Mouse (Mus musculus): Measurements from ENCODE around the gene Rad51b. TPM values are rescaled to one million over a fixed set of nuclear protein-coding genes. Genes with fewer than 3 reads are reported as not detected.

Gene Rad51b
- polyA plus RNA-seq, 1 experiment from 2014 or later, result 8.0 TPM

DNA sequence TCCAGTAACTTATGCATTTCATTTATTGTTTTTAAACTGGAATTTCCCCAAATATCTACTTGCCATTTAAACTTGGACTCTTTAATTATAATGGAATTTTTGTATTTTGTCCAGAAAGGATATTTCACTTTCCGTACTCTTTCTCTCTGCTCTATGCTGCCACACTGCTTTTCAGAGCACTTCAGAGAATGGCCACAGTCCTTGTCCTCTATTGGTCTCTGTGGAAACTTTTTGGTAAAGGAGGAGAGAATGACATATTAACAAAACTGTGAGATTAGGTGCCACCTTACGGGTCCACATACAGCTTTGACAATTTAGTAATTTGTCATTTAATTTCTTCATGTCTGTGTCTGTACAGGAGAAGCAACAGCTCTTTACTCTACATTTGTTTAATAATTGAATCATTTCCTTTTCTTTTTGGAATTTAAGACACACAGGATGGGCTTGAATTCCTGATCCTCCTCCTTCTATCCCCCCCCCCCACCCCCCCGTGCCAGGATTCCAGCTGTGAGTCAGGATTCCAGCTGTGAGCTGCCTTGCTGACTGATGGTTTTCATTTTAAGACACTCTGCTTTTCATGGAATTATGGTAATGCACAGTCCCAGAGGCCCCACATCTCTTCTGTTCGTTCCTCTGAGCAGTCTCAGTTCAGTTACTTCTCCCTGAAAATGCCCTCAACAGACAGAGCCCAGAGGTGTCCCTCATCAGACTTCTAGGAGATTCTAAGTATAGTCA, 112.2 kb downstream of the Rad51b start:
- peak overlapping the region; percentile 59 for H3K27ac ChIP-seq (ENCODE audit: low read depth)
- no peak overlapping the region for H3K9ac ChIP-seq
- no peak overlapping the region for H3K4me3 ChIP-seq (ENCODE audit: low read depth, low read length)
- DNase-seq (peak; percentile 67), ATAC-seq (ENCODE audit: insufficient read depth) (peak; percentile 71)
- H3K4me1 ChIP-seq (ENCODE audit: insufficient read depth), result peaks cover 8% of the 10 kb centered on the region; the same call in 1 of the 2 replicates
- no peak overlapping the region for H3K4me2 ChIP-seq
- TF ChIP-seq CTCF (IDR thresholded peaks at IDR 0.05; ENCODE audit: low read depth), result no peak
- WGBS, result 38% methylated on average over 3 of the region's 4 CpGs
- H3K9me3 ChIP-seq (ENCODE audit: low read depth, low read length), result no peaks in the 10 kb centered on the region
- H3K36me3 ChIP-seq (ENCODE audit: insufficient read depth), result no peaks in the 10 kb centered on the region
- no peaks in the 10 kb centered on the region for H3K27me3 ChIP-seq (ENCODE audit: insufficient read depth, low read length)

DNA sequence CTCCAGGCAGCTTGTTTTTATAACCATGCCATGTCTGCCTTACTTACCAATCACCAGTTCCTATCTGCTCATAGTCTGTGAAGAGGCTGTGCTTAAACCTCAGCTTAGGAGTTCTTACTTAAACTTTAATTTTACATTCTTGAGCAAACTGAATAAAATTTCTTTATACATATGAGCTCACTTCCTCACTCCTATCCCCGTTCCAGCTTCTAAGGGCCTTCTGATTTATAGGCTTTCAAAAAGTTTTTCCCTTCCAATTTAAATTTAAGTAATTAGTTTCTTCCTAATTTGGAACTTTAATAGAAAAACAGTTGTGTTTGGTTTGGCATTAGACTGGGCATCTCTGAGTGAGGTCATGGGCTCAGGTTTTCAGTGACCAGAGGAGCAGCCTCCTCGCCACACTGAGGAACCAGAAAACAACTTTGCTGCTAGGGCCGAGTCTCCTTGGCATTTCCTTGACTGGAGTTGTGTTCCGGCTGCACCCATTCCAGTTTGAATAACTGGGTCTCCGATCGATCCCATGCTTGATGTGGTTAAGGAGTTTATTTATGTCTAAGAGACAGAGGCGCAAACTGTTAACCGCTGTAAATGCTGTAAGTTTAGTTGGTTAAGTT, 115.9 kb downstream of the Rad51b start:
- Histone ChIP-seq H3K27me3 (ENCODE audit: insufficient read depth, low read length) (no peaks in the 10 kb centered on the region), H3K4me2 (no peak overlapping the region), H3K9me3 (ENCODE audit: low read depth, low read length) (no peaks in the 10 kb centered on the region), H3K4me1 (ENCODE audit: insufficient read depth) (peaks cover 8% of the 10 kb centered on the region), H3K9ac (no peak overlapping the region), H3K27ac (ENCODE audit: low read depth) (peak overlapping the region; percentile 79), H3K4me3 (ENCODE audit: low read depth, low read length) (no peak overlapping the region), H3K36me3 (ENCODE audit: insufficient read depth) (no peaks in the 10 kb centered on the region)
- WGBS, result 47% methylated on average over 8 of the region's 8 CpGs
- no peak for ATAC-seq (ENCODE audit: insufficient read depth)
- TF ChIP-seq CTCF (IDR thresholded peaks at IDR 0.05; ENCODE audit: low read depth), result no peak
- peak; percentile 27 for DNase-seq

DNA sequence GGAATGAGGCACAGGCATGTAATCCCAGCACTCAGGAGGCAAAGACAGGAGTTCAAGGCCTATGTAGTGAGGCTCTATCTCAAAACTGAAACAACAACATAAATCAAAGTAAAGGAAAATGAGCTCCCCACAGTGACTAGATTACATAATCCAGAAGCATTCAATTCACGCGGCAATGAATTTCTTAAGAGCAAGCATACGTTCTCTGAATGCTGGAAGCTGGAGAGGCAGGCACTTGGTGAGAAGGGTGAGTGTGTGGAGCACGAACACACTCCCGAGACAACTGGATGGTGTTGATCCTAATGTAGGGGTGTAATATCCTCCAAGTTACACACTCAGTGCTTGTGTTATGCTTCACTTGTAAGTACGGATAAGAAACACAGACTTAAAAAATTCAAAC, 120.3 kb downstream of the Rad51b start:
- 52% methylated on average over 6 of the region's 6 CpGs for WGBS

DNA sequence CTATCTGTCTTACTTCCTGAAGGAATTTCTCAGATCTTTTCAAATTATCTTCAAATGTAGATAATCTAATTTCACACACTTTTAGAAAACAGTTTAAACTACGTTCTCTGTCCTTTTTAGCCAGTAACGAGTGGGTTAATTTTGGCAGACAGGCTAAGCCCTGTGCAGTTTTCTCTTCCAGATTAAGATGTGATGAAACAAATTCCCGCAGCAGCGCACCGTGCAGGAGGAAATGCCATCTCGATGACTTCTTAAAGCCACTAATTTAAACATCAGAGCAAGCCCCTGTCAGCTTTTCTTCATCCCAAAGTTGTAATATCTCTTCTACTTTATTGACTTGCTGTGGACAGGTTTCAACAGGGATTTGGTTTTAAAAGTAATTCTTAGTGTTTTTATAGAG, 123.5 kb downstream of the Rad51b start:
- H3K36me3 ChIP-seq (ENCODE audit: insufficient read depth), result no peaks in the 10 kb centered on the region
- no peaks in the 10 kb centered on the region; the same call in 1 of the 2 replicates for H3K4me1 ChIP-seq (ENCODE audit: insufficient read depth)
- peak; percentile 39 for DNase-seq
- no peak overlapping the region for H3K4me3 ChIP-seq (ENCODE audit: low read depth, low read length)
- no peak for TF ChIP-seq CTCF (IDR thresholded peaks at IDR 0.05; ENCODE audit: low read depth)
- H3K9ac ChIP-seq, result no peak overlapping the region; the same call in 1 of the 2 replicates
- WGBS, result 19% methylated on average over 6 of the region's 6 CpGs
- no peak overlapping the region for H3K27ac ChIP-seq (ENCODE audit: low read depth)
- H3K27me3 ChIP-seq (ENCODE audit: insufficient read depth, low read length), result no peaks in the 10 kb centered on the region
- H3K4me2 ChIP-seq, result no peak overlapping the region
- ATAC-seq (ENCODE audit: insufficient read depth), result no peak
- H3K9me3 ChIP-seq (ENCODE audit: low read depth, low read length), result no peaks in the 10 kb centered on the region

More for the DNA sequence above, 120.3 kb downstream of the Rad51b start:
- no peak overlapping the region for H3K4me2 ChIP-seq
- no peaks in the 10 kb centered on the region for H3K27me3 ChIP-seq (ENCODE audit: insufficient read depth, low read length)
- H3K4me1 ChIP-seq (ENCODE audit: insufficient read depth), result peaks cover 4% of the 10 kb centered on the region
- H3K9me3 ChIP-seq (ENCODE audit: low read depth, low read length), result no peaks in the 10 kb centered on the region
- H3K36me3 ChIP-seq (ENCODE audit: insufficient read depth), result no peaks in the 10 kb centered on the region
- ATAC-seq (ENCODE audit: insufficient read depth), result no peak
- H3K27ac ChIP-seq (ENCODE audit: low read depth), result 0 out of 2 replicates have a peak overlapping the region, but pooled peaks have one; percentile 2
- H3K9ac ChIP-seq, result no peak overlapping the region
- no peak for TF ChIP-seq CTCF (IDR thresholded peaks at IDR 0.05; ENCODE audit: low read depth)
- DNase-seq, result no peak
- no peak overlapping the region for H3K4me3 ChIP-seq (ENCODE audit: low read depth, low read length)

DNA sequence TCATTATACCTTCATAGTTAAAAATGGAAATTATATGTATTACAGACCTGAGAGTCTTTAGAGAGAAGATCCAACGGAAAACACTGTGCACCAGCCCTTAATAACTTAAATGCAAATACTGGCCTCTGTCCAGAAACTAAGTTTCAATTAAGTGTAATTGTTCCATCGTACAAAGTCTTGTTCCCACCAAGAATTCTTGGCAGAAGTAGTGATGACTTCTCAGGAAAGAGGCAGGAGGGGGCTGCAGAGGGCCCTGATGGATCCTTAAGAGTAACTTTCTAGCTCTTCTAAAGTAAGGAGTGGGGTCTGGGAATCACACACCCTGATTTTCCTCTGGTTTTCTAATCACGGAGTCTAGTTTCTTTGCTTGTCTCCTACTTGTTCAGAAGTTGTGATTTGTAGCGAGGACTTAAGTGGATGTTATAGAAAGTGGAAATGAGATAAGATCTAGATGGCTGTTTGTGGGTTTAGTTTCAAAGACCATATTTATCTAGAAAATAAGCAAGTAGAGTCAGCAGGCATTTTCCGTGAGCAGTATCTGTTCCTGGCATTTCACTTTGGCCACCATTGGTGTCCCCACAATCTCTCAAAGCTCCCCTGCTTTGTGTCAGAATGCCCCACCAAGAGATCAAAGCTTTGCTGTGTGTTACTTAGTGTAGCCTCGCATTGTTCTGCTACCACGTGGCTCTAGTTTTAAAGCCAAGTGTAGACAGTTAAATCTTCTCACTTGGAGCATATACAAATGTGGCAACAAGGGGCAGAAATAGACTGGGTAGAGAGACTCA, 132.6 kb downstream of the Rad51b start:
- no peak for ATAC-seq (ENCODE audit: insufficient read depth)
- no peaks in the 10 kb centered on the region for H3K27me3 ChIP-seq (ENCODE audit: insufficient read depth, low read length)
- H3K9ac ChIP-seq, result no peak overlapping the region
- 30% methylated on average over 7 of the region's 7 CpGs for WGBS
- peaks cover 32% of the 10 kb centered on the region for H3K4me1 ChIP-seq (ENCODE audit: insufficient read depth)
- peak overlapping the region; percentile 51 for H3K27ac ChIP-seq (ENCODE audit: low read depth)
- peak; percentile 78 for DNase-seq
- no peak overlapping the region for H3K4me3 ChIP-seq (ENCODE audit: low read depth, low read length)
- H3K9me3 ChIP-seq (ENCODE audit: low read depth, low read length), result no peaks in the 10 kb centered on the region
- no peak overlapping the region for H3K4me2 ChIP-seq
- H3K36me3 ChIP-seq (ENCODE audit: insufficient read depth), result no peaks in the 10 kb centered on the region
- TF ChIP-seq CTCF (IDR thresholded peaks at IDR 0.05; ENCODE audit: low read depth), result no peak

DNA sequence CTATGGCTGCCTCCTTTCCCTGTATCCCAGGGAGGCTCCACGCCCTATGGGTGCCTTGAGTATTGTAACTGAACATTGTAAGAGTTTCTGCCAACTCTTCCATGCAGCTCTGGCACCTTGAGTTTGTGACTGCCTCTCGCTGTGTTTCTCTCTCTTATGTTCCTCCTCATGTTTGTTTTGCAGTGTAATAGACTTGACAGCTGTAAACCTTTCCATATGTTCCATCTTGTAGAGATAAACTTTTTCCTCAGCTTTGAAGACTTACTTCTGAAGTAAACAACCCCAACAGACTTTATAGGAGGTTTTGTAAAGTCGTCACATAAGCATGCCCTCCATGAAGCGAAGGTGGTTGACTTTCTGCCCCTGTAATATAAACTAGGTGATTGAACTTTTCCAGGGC, 134.1 kb downstream of the Rad51b start:
- WGBS, result 52% methylated on average over 4 of the region's 4 CpGs
- DNase-seq, result no peak

More for the DNA sequence above, 134.1 kb downstream of the Rad51b start:
- Histone ChIP-seq H3K9ac (no peak overlapping the region), H3K4me1 (ENCODE audit: insufficient read depth) (peaks cover 32% of the 10 kb centered on the region), H3K4me2 (no peak overlapping the region), H3K9me3 (ENCODE audit: low read depth, low read length) (no peaks in the 10 kb centered on the region), H3K4me3 (ENCODE audit: low read depth, low read length) (no peak overlapping the region), H3K27me3 (ENCODE audit: insufficient read depth, low read length) (no peaks in the 10 kb centered on the region), H3K27ac (ENCODE audit: low read depth) (peak overlapping the region; percentile 58; the same call in 1 of the 2 replicates), H3K36me3 (ENCODE audit: insufficient read depth) (no peaks in the 10 kb centered on the region)
- TF ChIP-seq CTCF (IDR thresholded peaks at IDR 0.05; ENCODE audit: low read depth), result no peak
- no peak for ATAC-seq (ENCODE audit: insufficient read depth)

All from lung, embryonic 14.5 days (tissue).